Mouse (Mus musculus) R1 (cell line): ENCODE measurements around the gene Zfp42.

Experiments used
- DNase-seq: peaks from one replicate; pipeline ENCODE4 v3.0.0-alpha.2; 2018; ENCODE audit warnings: low read depth, low spot score

The Zfp42 gene

DNA sequence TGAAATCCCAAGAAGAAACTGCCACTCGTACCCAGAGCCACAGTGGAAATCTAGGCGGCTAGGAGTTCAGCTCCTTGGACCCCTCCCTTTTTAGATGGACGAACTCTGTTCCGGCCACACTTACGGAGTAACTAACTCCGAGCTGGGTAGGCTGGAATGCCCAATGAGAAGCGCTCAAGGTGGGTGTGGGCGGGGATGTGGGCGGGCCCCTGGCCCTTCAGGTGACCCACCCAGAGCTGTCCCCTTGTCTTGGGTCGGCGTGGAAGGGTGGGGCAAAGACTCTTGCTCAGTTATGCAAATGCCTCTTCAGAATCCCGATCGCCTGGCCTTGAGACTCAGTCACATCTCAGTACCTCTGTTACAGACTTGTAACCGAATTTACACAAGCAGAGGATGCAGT is at the start of gene Zfp42:
Gene Zfp42, minus strand, starts transcription at position 85 of the 400 bp plus-strand sequence.
- peak; percentile 100 for DNase-seq

DNA sequence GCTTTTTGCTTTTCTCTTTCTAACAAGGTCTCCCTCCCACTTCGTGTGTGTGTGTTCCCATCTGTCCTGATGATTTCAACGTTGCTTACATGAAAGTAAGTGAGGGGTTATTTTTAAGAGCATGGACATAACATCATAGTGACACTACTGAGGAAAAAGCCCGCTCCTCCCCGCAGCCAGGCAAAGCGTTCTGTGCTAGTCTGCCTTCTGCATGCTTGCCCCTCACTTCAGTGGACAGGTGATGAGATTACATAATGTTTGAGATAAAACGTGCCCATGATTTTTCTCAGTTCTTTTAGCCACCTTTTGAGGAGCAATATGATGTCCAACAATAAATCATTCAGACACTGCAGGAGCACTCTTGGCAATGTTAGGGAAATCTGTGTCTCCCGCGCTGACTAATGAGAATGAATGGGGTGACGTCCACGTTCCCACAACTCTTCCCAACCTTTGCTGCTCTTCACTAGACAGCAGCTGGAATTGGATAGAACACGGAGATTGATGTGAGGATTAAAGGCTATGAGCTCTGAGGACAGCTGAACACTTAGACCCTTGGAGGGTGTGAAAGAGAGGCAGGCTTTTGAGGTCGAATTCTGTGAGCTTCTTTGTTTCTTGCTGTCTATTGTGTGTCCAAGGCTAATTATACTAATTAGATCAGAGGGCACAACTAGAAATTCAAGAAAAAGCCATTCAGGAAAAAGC is 49.4 kb upstream of the Zfp42 start:
- DNase-seq, result no peak

DNA sequence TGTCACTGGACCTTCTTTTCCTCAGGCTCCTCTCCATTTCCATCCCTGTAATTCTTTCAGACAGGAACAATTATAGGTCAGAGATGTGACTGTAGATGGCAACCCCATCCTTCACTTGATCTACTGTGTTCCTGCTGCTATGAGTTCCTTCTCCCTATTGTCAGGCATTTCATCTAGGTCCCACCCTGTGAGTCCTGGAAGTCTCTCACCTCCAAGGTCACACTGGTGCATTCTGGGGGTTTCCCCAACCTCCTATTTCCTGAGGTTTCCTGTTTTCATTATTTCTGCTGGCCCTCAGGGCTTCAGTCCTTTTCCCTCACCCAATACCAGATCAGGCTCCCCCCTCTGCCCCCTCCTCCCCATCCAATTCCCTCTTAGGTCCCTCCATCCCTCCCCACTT is 45.5 kb upstream of the Zfp42 start:
- peak; percentile 50 for DNase-seq

DNA sequence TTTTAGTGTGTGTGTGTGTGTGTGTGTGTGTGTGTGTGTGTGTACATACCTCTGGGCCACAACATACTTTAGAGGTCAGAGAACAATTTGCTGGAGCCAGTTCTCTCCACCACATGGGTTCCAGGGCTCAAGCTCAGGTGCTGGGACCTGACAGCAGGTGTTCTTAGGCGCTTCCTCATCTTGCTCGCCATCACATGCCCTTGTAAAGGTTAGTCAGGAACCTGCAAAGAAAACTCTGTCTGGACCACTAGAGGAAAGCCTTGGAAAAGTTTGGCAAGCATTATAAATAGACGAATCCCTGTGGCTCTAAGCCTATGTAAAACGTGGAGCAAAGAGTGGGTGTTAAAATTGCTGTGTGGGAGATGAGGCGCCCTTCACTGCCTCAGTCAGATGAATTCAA is 31.8 kb upstream of the Zfp42 start:
- DNase-seq, result peak; percentile 57

DNA sequence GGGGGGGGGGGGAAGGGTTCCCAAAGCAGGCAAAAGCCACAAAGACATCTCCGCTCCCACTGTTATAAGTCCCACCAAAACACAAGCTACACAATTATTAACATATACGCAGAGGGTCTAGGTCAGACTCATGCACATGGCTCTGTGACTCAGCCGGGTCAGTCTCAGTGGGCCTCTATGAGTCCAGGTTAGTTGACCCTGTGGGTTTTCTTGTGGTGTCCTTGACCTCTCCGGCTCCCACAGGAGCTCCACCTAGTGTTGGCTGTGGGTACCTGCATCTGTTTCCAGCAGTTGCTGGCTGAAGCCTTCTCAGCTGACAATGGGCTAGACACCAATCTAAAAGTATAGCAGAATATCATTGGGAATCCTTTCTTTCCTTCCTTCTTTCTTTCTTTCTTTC is 26.7 kb upstream of the Zfp42 start:
- peak; percentile 90 for DNase-seq

DNA sequence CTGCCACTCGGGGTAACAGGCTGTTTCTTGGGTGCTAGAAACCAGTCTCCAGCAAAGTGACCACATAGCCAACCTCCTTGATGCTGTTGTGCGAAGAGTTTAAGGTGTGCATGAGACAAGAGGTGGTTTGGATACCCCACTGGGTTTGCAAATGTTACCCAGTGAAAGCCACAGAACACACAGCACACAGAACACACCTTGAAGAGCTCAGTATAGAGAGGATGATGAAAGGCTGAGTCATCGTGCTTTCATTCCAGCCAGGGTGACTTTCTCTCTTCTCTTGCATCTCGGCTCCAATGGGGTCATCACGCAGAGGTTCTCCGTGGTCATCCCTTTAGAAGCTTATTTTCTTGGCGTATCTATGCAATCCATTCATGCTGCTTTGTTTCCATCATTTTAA is 24.9 kb upstream of the Zfp42 start:
- DNase-seq, result peak; percentile 86

DNA sequence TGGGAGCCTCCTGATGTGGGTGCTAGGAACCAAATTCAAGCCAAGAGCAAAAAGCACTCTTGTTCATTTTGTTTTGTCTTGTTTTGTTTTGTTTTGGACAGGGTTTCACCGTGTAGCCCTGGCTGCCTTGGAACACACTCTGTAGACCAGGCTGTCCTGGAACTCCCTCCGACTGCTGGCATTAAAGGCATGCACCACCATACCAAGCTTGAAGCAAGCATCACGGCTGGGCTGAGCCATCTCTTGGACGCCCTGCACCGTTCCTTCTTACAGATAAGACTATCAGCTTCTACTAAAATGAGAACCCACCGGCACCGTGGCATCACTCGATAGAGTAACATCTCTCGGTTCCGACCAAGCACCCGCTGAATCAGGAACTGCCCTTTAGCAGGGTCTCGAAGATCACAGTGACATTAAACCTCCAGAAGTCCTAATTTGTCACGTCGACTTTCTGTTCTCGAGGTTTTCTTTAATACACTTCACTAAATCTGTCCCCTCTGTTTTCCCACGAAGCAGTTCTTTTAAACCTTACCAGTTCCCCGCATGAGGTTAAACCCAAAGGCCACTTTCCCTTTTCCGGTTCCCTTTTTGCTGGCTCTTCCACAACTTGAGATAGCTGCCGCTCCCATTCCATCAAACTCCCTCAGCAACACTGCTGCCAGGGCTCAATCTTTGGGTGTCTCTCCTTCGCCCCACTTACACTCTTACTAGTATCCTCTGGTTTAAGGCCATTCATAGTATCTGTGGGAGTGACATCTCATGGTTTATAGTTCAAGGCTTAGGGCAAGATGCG is 23.3 kb upstream of the Zfp42 start:
- DNase-seq, result peak; percentile 55

DNA sequence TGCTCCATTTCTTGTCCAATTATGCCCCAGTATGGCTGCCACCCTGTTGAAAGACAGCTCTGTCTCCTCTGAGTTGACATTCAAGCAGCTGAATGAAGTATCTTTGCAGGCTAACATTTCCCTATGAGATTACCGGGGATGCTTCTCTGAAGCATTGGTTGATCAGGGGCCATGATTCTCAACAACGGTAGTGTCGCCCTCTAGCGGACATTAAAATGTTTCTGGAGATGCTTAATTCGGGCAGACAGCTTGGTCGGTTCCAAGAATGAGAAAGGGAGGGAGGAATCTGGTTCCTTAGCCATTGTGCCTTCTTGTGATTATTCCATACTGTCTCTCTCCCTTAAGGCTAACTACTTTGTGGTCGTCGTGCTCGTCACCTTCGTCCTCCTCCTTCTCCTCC is 21.9 kb upstream of the Zfp42 start:
- peak; percentile 95 for DNase-seq

DNA sequence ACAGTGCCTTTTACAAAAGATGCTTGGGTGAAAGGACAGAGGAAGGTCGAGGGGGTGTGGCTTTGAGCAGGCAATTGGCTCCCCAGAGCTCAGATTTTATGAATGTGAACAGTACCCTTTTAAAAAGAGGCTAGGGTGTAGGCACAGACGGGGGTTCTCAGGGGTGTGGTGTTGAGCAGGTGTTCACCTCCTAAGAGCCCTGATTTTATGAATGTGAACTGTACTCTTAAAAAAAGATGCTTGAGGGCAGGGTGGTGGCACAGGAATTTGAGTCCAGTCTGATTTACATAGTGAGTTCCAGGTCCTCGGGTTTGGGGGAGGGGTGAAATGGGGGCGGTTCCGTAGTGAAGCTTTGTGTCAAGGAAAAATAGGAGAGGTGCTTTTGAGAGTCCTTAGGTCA is 14.0 kb upstream of the Zfp42 start:
- peak; percentile 100 for DNase-seq

DNA sequence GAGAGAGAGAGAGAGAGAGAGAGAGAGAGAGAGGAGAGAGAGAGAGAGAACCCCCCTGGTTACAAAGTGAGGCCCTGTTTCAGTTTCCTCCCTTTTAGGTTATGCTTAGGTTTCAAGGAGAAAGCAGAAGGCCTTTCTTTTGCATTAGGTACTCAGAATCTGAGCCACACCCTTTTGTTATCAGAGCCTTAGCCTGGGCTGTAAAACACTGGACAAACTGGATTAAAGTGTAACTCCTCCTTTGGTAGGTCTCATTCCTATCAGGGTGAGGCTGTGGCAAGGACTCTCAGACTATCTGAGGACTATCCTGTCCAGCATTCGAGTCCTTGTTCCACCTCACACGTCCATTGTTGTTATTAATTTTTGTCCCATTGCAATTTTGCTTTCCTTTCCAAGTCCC is 1.4 kb upstream of the Zfp42 start:
- DNase-seq, result peak; percentile 64

DNA sequence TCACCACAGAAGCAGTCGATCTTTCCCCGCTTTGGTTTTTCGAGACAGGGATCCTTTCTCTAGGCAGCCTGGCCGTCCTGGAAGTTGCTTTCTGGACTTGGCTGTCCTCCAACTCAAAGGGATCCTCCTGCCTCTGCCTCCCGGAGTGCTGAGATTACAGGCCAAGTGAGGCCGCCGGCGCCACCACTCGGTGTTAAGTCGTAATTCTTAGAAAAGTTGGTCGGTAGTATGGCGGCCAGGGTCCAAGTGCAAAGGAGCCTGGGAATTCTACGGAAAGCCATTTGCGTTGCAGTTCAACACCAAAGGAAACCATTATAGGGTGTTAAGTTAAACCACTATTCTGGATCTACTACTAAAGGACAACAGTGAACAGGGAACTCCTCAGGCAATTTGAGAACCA is 1.1 kb downstream of the Zfp42 start:
- peak; percentile 94 for DNase-seq

DNA sequence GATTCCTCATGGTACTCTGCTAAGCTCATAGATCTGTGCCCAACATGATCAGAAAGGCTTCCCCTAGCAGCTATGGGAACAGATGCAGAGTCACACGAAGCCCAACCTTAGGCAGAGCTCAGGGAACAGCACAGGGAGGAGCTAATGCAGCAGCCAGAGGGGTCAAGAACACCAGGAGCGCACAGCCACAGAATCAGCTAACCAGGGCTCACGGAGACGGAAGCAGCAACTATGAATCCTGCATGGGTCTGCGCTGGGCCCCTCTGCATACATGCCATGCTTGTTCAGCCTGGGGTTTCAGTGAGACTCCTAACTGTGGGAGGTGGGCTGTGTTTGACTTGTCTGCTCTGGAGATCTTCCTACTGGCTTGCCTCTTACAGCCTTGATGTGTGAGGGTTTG is 7.0 kb downstream of the Zfp42 start:
- DNase-seq, result peak; percentile 60

DNA sequence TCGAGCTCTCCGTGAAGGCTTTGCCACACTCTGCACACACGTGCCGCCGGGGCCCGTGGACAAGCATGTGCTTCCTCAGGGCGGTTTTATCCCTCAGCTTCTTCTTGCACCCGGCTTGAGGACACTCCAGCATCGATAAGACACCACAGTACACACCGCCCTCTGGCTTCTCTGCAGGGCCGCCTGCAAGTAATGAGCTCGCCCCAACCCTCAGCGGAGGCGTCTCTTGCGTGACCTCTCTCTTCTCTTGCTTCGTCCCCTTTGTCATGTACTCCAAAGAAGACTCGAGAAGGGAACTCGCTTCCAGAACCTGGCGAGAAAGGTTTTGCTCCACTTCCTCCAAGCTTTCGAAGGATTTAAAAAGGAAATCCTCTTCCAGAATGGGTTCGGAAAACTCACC is 11.0 kb downstream of the Zfp42 start:
- DNase-seq, result peak; percentile 61

DNA sequence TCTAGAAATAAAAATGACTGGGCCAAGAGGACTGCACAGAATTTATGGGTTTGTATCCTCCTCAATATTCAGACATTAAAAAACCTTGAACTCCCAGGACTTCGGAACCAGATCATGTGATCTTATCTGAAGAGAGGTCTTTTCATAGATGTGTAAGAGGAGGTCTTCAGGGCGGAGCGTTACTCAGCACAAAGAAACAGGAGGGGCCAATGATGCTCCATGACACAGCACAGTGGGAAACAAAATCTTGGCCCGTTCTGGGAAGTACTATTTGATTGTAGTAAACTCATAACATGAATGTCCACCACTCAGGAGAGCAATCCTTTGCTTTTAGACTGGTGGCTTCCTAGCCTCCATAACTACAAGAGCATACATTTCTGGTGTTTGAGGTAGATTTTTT is 12.6 kb downstream of the Zfp42 start:
- peak; percentile 81 for DNase-seq

DNA sequence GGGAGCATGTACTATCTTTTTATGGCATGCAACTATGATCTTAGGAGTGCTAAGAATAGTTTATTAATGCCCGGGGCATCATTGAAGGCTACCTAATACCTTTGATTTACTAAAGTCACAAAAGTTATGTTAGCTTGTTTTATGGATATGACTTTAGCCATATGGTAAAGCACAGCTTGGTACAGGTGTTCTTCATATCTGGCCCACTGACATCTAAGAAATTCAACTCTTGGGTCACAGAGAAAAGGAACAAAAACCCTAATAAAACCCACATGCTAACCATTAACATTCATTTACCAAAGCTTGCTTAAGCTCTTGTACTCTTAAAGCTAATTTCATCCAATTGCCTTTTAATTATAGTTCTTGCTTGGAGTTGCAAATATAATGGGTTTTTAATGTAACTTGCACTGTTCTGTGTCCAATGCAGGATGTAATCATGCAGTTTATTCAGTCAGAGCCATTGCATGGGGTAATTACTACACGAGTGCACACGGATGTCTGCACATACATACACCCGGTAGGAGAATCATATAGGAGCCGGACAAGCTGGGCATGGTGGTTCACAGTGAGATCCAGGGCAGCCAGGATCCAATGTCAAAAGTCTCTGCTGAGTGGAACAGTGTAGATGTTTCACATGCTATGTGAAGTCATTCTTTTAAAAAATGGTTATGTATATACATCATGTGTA is 16.2 kb downstream of the Zfp42 start:
- no peak for DNase-seq

DNA sequence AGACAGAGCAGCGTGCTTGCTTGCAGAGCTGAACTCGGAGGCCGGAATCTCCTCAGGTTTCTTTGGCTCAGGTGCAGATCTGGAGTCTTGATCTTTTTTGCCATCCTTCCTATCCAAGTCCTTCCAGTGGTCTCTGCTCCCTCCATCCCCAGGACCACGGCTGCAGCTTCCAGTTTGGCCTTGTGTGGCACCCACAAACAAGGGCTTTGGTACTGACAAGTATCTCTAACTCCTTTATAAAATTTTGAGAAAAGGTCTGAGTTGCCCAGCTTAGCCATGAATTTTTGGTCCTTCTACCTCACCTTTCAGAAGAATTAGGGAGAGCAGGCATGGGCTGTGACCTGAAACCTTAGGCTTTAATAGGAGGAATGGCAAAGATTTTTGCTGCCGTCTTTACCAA is 17.0 kb downstream of the Zfp42 start:
- DNase-seq, result peak; percentile 57

DNA sequence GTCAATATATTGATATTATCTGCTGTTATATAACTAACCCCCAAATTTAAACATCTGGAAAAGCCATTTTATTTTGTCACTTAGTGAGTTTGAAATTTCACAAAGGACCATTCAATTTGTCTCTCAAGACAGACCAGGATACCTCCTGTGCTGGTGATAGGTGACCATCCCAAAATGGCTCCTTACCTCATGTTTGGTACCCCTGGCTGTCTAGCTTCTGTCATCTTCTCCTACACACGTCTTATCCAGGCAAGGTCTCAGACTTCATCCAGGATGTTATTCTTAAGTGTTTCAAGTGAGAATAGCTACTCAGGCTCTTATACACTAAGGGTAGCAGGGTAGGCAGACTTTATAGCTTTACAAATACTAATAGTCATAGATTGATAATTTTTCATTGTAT is 17.9 kb downstream of the Zfp42 start:
- peak; percentile 50 for DNase-seq

DNA sequence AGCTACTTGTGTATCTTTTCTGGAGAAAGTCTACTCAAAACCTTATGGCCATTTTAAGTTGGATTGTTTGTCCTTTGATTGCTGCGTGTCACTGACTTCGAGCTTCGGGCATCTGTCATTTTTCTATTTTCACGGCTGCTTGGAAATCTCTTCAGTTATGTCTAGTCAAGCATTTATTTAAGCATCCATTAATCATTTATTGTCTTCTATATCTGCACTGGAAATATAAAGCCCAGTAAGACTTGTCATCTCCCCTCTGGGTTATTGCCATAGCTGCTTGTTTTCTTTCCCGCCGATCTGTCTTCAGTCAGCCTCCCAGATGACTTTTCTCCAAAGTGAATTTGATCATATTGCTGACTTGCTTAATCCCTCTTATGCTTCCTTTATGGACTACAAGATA is 19.3 kb downstream of the Zfp42 start:
- DNase-seq, result peak; percentile 73

DNA sequence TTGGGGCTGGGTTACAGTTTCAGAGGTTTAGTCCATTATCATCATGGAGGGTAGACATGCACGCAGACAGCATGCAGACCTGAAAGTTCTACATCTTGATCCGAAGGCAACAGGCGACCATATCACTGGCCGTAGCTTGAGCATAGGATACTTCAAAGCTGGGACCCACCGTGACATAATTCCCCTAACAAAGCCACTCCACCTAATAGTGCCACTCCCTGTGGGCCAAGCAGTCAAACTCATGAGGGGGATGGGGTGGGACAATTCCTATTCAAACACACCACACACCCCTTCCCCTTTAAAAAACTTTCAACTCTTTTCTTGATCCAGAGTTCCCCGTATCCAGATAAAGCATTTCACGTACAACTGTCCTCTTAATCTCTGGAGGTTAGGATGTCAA is 23.5 kb downstream of the Zfp42 start:
- DNase-seq, result peak; percentile 42

DNA sequence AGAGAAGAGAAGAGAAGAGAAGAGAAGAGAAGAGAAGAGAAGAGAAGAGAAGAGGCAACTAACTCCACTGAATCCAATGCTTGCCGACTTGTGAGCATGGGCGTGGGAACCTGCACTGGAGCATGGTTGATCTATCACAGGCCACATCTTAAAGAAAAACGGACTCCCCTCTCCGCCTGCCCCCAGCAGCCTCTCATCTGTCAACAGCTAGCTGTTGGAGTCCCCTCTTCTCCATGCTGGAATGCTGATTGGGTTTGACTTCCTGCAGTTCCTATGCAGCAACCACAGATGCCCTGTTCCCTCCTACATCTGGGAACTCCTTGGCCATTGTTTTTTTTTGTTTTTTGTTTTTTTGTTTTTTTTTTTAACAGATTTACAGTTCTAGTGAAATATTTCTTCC is 28.4 kb downstream of the Zfp42 start:
- DNase-seq, result no peak

DNA sequence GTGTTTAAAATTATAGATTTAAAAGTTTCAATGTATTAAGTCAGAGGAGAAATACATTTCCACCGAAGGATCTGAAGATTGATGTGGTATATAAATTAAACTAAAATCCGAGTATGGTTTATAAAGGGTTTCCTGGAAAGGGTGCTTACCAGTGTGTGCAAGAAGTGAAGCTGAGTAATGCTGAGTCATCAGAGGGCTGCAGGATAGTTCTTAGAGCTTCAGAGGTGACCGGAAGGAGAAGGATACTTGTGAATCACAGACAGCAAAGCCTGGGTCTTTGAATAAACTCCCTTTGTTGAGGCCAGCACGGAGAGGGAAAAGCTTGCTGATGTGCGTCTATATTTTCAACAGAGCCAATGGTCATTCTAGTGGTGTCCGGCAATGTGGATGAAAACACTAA is 45.8 kb downstream of the Zfp42 start:
- DNase-seq, result peak; percentile 36

DNA sequence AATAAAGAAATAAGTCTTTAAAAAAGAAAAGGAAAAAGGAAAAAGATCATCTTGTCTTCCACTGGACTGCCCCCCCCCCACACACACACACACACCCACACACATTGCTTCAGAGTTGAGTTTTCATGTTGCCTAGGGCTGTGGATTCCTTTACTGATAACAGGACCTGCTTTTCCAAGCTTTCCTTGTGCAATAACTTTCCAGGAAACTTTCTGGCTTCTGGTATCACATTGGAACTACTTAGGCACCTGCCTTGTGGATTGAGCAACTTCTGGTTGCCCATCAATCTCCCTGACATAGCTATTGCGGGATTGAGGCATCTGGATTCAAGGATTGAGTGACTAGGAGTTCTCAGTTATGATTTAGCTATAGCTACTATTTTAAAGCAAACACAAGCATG is 48.9 kb downstream of the Zfp42 start:
- DNase-seq, result no peak

DNA sequence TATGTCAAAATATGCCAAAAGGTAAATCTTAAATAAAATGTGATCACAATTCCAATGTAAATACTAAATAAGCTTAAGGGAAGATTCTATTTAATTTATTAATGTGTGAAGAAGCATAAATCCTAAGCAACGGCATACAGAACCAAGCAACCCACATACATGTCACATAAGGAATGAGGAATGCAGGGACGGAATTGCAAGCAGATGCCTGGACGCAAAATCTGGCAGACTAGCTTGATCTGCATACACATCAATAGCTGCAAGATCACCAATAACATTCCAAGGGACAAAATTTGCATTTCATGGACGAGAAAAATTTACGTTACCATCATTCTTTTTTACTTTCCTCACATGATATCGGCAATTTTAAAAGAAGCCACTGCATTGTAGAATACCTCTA is 51.1 kb downstream of the Zfp42 start:
- DNase-seq, result no peak
